Mouse (Mus musculus) heart, embryonic 14.5 days (tissue): ENCODE data around the gene Disc1. TPM values are rescaled to one million over a fixed set of nuclear protein-coding genes. Genes with fewer than 3 reads are reported as not detected.

Experiments used
- ATAC-seq: fragments of 200-750 bp; cut with Nextera tagmentation; 2 replicates; pipeline ENCODE4 v1.8.0; 2017; ENCODE audit warnings: low read depth, moderate TSS enrichment; ENCODE audit not compliant: insufficient number of reproducible peaks, insufficient read depth, low FRiP score
- H3K27ac ChIP-seq, 2 experiments: fragments of 200-500 bp in 1 of 2; fragments of 300-500 bp in 1 of 2; sonication (generic) in 1 of 2; replicated peaks in 1 of 2; 2 replicates each; pipeline ENCODE4 v1.5.1; 2012 to 2014; ENCODE audit warnings: low read depth in 2 of 2, low read length in 2 of 2, control low read depth in 1 of 2, mild to moderate bottlenecking in 1 of 2, mixed read lengths in 1 of 2; ENCODE audit not compliant: control insufficient read depth in 1 of 2, insufficient read depth in 1 of 2
- H3K27me3 ChIP-seq: fragments of 300-500 bp; sonication (generic); 2 replicates; pipeline ENCODE4 v1.6.1; 2014; ENCODE audit warnings: mild to moderate bottlenecking, low read length, control low read depth; ENCODE audit not compliant: control insufficient read depth, insufficient read depth
- H3K36me3 ChIP-seq: fragments of 300-500 bp; sonication (generic); 2 replicates; pipeline ENCODE4 v1.6.1; 2014; ENCODE audit warnings: mild to moderate bottlenecking, control low read depth, low read length, mixed read lengths; ENCODE audit not compliant: control insufficient read depth, insufficient read depth
- H3K4me1 ChIP-seq, 2 experiments: fragments of 200-500 bp in 1 of 2; fragments of 300-500 bp in 1 of 2; sonication (generic) in 1 of 2; 2 replicates each; pipeline ENCODE4 v1.6.1; 2012 to 2014; ENCODE audit warnings: low read length in 2 of 2, control low read depth in 1 of 2, mixed read lengths in 1 of 2; ENCODE audit not compliant: control insufficient read depth in 2 of 2, insufficient read depth in 2 of 2
- H3K4me2 ChIP-seq: fragments of 300-500 bp; sonication (generic); 2 replicates; pipeline ENCODE4 v1.6.1; 2014; ENCODE audit warnings: mild to moderate bottlenecking, low read length
- H3K4me3 ChIP-seq, 2 experiments: fragments of 200-500 bp in 1 of 2; fragments of 300-500 bp in 1 of 2; sonication (generic) in 1 of 2; 2 replicates each; pipeline ENCODE4 v1.5.1; 2012 to 2014; ENCODE audit warnings: low read length in 2 of 2, mild to moderate bottlenecking in 2 of 2, control low read depth in 1 of 2, low read depth in 1 of 2, moderate library complexity in 1 of 2; ENCODE audit not compliant: control insufficient read depth in 1 of 2, insufficient read depth in 1 of 2
- H3K9ac ChIP-seq: fragments of 300-500 bp; sonication (generic); 2 replicates; pipeline ENCODE4 v1.6.1; 2014; ENCODE audit warnings: mild to moderate bottlenecking, low read length
- H3K9me3 ChIP-seq: fragments of 300-500 bp; sonication (generic); 2 replicates; pipeline ENCODE4 v1.6.1; 2016; ENCODE audit warnings: low read length, control low read depth; ENCODE audit not compliant: control insufficient read depth
- WGBS: fragments of 180-500 bp; shearing (Covaris S2); extraction: QIAGEN DNeasy Blood & Tissue Kit; methylation state at CpG from one replicate; pipeline ENCODE4 v1.1.7; 2014; 5-methylcytosine and 5-hydroxymethylcytosine counted together
- polyA plus RNA-seq: library from polyadenylated mRNA; unstranded; fragments of >200 nt; fragmentation: Nextera tagmentation; extraction: Ambion mirVana; gene quantifications from 2 replicates; pipeline ENCODE4 v1.2.1, GENCODE M21; 2014

Disc1 gene
- polyA plus RNA-seq, 1 experiment from 2014 or later: 4.2 TPM

DNA sequence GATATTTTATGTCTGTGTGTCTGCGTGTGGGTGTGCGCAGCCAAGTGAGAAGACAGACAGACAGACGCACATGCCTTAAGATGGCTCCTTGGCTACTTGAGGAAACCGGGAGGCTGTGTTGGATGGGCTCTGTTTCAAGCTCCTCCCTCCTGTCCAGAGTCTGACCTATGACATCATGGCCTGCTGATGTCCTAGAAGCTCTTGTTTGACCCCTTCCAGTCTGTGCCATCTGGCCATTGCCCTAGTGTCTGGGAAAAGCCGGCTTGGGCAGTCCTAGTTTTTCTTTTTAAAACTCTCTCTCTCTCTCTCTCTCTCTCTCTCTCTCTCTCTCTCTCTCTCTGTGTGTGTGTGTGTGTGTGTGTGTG lies 103.6 kb downstream of the Disc1 start:
- H3K4me3 ChIP-seq: no peak overlapping the region
- no peaks in the 10 kb centered on the region for H3K9me3 ChIP-seq
- H3K27ac ChIP-seq: no peak overlapping the region
- H3K36me3 ChIP-seq: 0 out of 2 replicates have a peak, but pooled peaks cover 2% of the 10 kb centered on the region
- H3K27me3 ChIP-seq: no peaks in the 10 kb centered on the region
- no peak overlapping the region for H3K4me2 ChIP-seq
- H3K4me1 ChIP-seq: no peaks in the 10 kb centered on the region; a peak in 1 of 4 replicates
- 72% methylated on average over 5 of the region's 5 CpGs for WGBS
- ATAC-seq: no peak
- H3K9ac ChIP-seq: no peak overlapping the region

- H3K9ac ChIP-seq: no peak overlapping the region
- WGBS: 77% methylated on average over 12 of the region's 12 CpGs
- H3K9me3 ChIP-seq: no peaks in the 10 kb centered on the region
- H3K36me3 ChIP-seq: 0 out of 2 replicates have a peak, but pooled peaks cover 2% of the 10 kb centered on the region
- H3K27me3 ChIP-seq: no peaks in the 10 kb centered on the region
- H3K4me1 ChIP-seq: no peaks in the 10 kb centered on the region; a peak in 1 of 4 replicates
- H3K4me3 ChIP-seq: no peak overlapping the region
- no peak for ATAC-seq
- H3K4me2 ChIP-seq: no peak overlapping the region
- H3K27ac ChIP-seq: no peak overlapping the region
Measured at GRCm38 (mm10) chr8:125159387-125159786, 105.4 kb downstream of the Disc1 start.

GRCm38 (mm10) chr8:125163491-125163890 lies 109.5 kb downstream of the Disc1 start:
- Histone ChIP-seq H3K4me1 (no peaks in the 10 kb centered on the region; a peak in 1 of 4 replicates), H3K9me3 (no peaks in the 10 kb centered on the region), H3K36me3 (no peaks in the 10 kb centered on the region), H3K4me3 (no peak overlapping the region), H3K27me3 (no peaks in the 10 kb centered on the region), H3K4me2 (no peak overlapping the region), H3K27ac (no peak overlapping the region), H3K9ac (no peak overlapping the region)
- WGBS: 83% methylated on average over 10 of the region's 10 CpGs
- no peak for ATAC-seq

DNA sequence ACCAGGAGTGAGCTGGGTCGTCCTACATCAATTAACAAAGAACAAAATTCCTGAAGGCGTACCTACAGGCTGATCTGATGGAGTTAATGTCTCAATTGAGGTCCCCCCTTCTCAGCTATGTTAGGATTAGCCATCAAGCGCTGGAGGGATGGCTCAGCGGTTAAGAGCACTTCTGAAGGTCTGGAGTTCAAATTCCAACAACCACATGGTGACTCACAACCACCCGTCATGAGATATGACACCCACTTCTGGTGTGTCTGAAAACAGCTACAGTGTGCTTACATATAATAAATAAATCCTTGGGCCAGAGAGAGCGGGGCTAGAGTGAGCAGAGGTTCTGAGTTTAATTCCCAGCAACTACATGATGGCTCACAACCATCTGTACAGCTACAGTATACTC lies 109.9 kb downstream of the Disc1 start:
- H3K27ac ChIP-seq: no peak overlapping the region
- no peak overlapping the region for H3K9ac ChIP-seq
- H3K4me3 ChIP-seq: no peak overlapping the region
- no peaks in the 10 kb centered on the region for H3K36me3 ChIP-seq
- H3K4me1 ChIP-seq: no peaks in the 10 kb centered on the region; a peak in 1 of 4 replicates
- no peak for ATAC-seq
- no peaks in the 10 kb centered on the region for H3K27me3 ChIP-seq
- WGBS: 83% methylated on average over 6 of the region's 6 CpGs
- no peak overlapping the region for H3K4me2 ChIP-seq
- no peaks in the 10 kb centered on the region for H3K9me3 ChIP-seq

- Histone ChIP-seq H3K36me3 (no peaks in the 10 kb centered on the region), H3K9me3 (no peaks in the 10 kb centered on the region), H3K27me3 (no peaks in the 10 kb centered on the region), H3K27ac (no peak overlapping the region), H3K9ac (no peak overlapping the region), H3K4me1 (no peaks in the 10 kb centered on the region; a peak in 1 of 4 replicates), H3K4me3 (no peak overlapping the region), H3K4me2 (no peak overlapping the region)
- WGBS: 75% methylated on average over 11 of the region's 11 CpGs
- ATAC-seq: no peak
Measured at GRCm38 (mm10) chr8:125165505-125166446, 111.8 kb downstream of the Disc1 start.

- ATAC-seq: no peak
- H3K27ac ChIP-seq: no peak overlapping the region
Measured at GRCm38 (mm10) chr8:125166545-125166944, 112.5 kb downstream of the Disc1 start.

GRCm38 (mm10) chr8:125166988-125167387 lies 113.0 kb downstream of the Disc1 start:
- Histone ChIP-seq H3K9ac (no peak overlapping the region), H3K9me3 (no peaks in the 10 kb centered on the region), H3K4me2 (no peak overlapping the region), H3K36me3 (no peaks in the 10 kb centered on the region), H3K27ac (no peak overlapping the region), H3K4me3 (no peak overlapping the region), H3K4me1 (no peaks in the 10 kb centered on the region; a peak in 1 of 4 replicates), H3K27me3 (no peaks in the 10 kb centered on the region)
- 90% methylated on average over 9 of the region's 9 CpGs for WGBS
- no peak for ATAC-seq

More at GRCm38 (mm10) chr8:125166545-125166944, 112.5 kb downstream of the Disc1 start:
- WGBS: 90% methylated on average over 6 of the region's 6 CpGs
- no peak overlapping the region for H3K9ac ChIP-seq
- H3K4me1 ChIP-seq: no peaks in the 10 kb centered on the region; a peak in 1 of 4 replicates
- H3K4me3 ChIP-seq: no peak overlapping the region
- no peaks in the 10 kb centered on the region for H3K9me3 ChIP-seq
- H3K27me3 ChIP-seq: no peaks in the 10 kb centered on the region
- no peak overlapping the region for H3K4me2 ChIP-seq
- H3K36me3 ChIP-seq: no peaks in the 10 kb centered on the region
